Mouse (Mus musculus) T-helper 2 cell (primary cell): ENCODE measurements at regions not wholly inside any gene's neighbourhood (a gene's known extent, or its start where the extent isn't known, plus 50 kb on each side); places are given as distances from the start of the nearest gene placed in this dataset.
"Not testable (repeated sequence)": the region's sequence is repeated elsewhere in the genome, so short reads cannot be mapped to it uniquely, and the experiment has no call there.

Experiments
- in situ Hi-C: fragments of 300-600 bp; cut with MboI, MseI; formaldehyde crosslinking; loops from one replicate; pipeline ENCODE4 v1.15.1; 2025; ENCODE audit warnings: high pct_unique_total_duplicates

GRCm38 (mm10) chr12:77526581-77526980, 288.7 kb downstream of the Fut8 start:
- in situ Hi-C loops = not testable (repeated sequence)

GRCm38 (mm10) chr12:77527499-77527898, 289.6 kb downstream of the Fut8 start:
- in situ Hi-C loops = no loop called here

- in situ Hi-C loops = no loop called here
Observed at GRCm38 (mm10) chr12:77527953-77528865, 290.3 kb downstream of the Fut8 start.

- in situ Hi-C loops = no loop called here
Observed at GRCm38 (mm10) chr12:77528868-77529271, 290.9 kb downstream of the Fut8 start.

GRCm38 (mm10) chr12:77529414-77529813, 291.5 kb downstream of the Fut8 start:
- in situ Hi-C loops = no loop called here

- in situ Hi-C loops = no loop called here
Observed at GRCm38 (mm10) chr12:77529955-77530354, 292.0 kb downstream of the Fut8 start.

- in situ Hi-C loops = no loop called here
Observed at GRCm38 (mm10) chr12:77531294-77531693, 293.4 kb downstream of the Fut8 start.

GRCm38 (mm10) chr12:77532547-77532946, 294.6 kb downstream of the Fut8 start:
- in situ Hi-C loops = no loop called here

GRCm38 (mm10) chr12:77533606-77534005, 295.7 kb downstream of the Fut8 start:
- in situ Hi-C loops = no loop called here

GRCm38 (mm10) chr12:77534079-77534478, 296.2 kb downstream of the Fut8 start:
- in situ Hi-C loops = no loop called here

- in situ Hi-C loops = no loop called here
Observed at GRCm38 (mm10) chr12:77535147-77535546, 297.2 kb downstream of the Fut8 start.

GRCm38 (mm10) chr12:77537139-77537848, 299.4 kb downstream of the Fut8 start:
- in situ Hi-C loops = no loop called here

- in situ Hi-C loops = no loop called here
Observed at GRCm38 (mm10) chr12:77539661-77540431, 301.9 kb downstream of the Fut8 start.

- in situ Hi-C loops = no loop called here
Observed at GRCm38 (mm10) chr12:77541051-77541765, 303.3 kb downstream of the Fut8 start.

- in situ Hi-C loops = no loop called here
Observed at GRCm38 (mm10) chr12:77541826-77542225, 303.9 kb downstream of the Fut8 start.

GRCm38 (mm10) chr12:77543651-77544050, 305.7 kb downstream of the Fut8 start:
- in situ Hi-C loops = no loop called here

GRCm38 (mm10) chr12:77546165-77546564, 308.2 kb downstream of the Fut8 start:
- in situ Hi-C loops = no loop called here

- in situ Hi-C loops = loop anchor here (25.0 kb wide), 1 partner anchor 581 kb away; no protein-coding TSS in a partner anchor
Observed at GRCm38 (mm10) chr12:77568286-77568685, 330.4 kb downstream of the Fut8 start.

GRCm38 (mm10) chr12:77570501-77570900, 332.6 kb downstream of the Fut8 start:
- in situ Hi-C loops = loop anchor here (25.0 kb wide), 1 partner anchor 583 kb away; no protein-coding TSS in a partner anchor

- in situ Hi-C loops = loop anchor here (25.0 kb wide), 1 partner anchor 584 kb away; no protein-coding TSS in a partner anchor
Observed at GRCm38 (mm10) chr12:77571071-77571470, 333.1 kb downstream of the Fut8 start.

GRCm38 (mm10) chr12:77575046-77575445, 337.1 kb downstream of the Fut8 start:
- in situ Hi-C loops = no loop called here
